Mouse (Mus musculus) liver, embryonic 14.5 days (tissue): ENCODE data around the gene Ywhab.

ENCODE experiments used
- CTCF ChIP-seq: IDR thresholded peaks from 2 replicates; pipeline ENCODE4 v1.5.1; 2016; ENCODE audit warnings: antibody characterized with exemption, low read depth, control low read depth
- EP300 ChIP-seq: IDR thresholded peaks from 2 replicates; pipeline ENCODE4 v1.6.1; 2016; ENCODE audit warnings: antibody characterized with exemption, low read depth

GRCm38 (mm10) chr2:163964606-163965560, 29.9 kb upstream of the Ywhab start:
- TF ChIP-seq CTCF (no peak), EP300 (no peak)
